Comparison of ENCODE assay signal across 18 mouse cellular contexts in the genomic region with DNA sequence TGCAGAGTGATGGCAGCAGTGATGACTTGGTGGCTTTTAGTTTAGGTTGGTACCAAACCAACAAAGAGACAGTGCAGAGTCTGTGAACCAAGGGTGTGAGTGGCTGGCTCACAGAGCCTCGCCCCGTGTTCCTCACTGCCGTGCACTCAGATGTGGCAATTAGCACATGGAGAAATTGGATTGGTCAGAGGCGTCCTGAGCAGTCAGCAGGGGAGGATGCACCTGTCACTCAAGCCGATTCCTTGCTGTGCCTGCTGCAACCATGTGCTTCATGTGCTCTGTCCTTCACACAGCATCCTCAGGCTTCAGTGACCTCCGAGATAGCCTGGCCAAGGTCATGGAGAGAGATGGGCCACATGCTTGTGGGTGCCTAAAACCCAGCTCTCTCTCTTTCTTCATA. TPM values are rescaled to one million over a fixed set of nuclear protein-coding genes. Genes with fewer than 3 reads are reported as not detected.
A peak's percentile ranks its signal among the peaks of the same experiment; 100 is the strongest.
DNase-seq lines count a peak whose midpoint lies in the region; ATAC-seq lines count a peak whose summit lies in the region.
"Had no signal": no experiment of that assay in that cellular context is flagged by ENCODE, and none has a peak within 500 bp of the region (broad histone marks: within the 10 kb centered on the region; RNA-seq: fewer than 3 reads in every experiment).

No protein-coding gene starts in this region.

- H3K4me1 ChIP-seq in liver, embryonic 11.5 days (replicated peaks; ENCODE audit: control insufficient read depth, insufficient read depth, low read length) = no peaks in the 10 kb centered on the region
- H3K4me1 ChIP-seq in liver, embryonic 12.5 days = no peaks in the 10 kb centered on the region
- H3K4me1 ChIP-seq: embryonic facial prominence, embryonic 12.5 days; intestine, embryonic 15.5 days had no signal

- H3K36me3 ChIP-seq in liver, embryonic 11.5 days (ENCODE audit: control insufficient read depth, insufficient read depth, low read length) = no peaks in the 10 kb centered on the region; the same call in 1 of the 2 replicates
- H3K36me3 ChIP-seq in liver, embryonic 12.5 days = peaks cover 9% of the 10 kb centered on the region
- H3K36me3 ChIP-seq: heart, embryonic 15.5 days; intestine, embryonic 15.5 days had no signal

- no peaks in the 10 kb centered on the region for H3K9me3 ChIP-seq in liver, embryonic 11.5 days (ENCODE audit: control insufficient read depth, low read length)
- H3K9me3 ChIP-seq in liver, embryonic 12.5 days (replicated peaks) = no peaks in the 10 kb centered on the region
- H3K9me3 ChIP-seq: embryonic facial prominence, embryonic 12.5 days; heart, embryonic 15.5 days; hindbrain, embryonic 10.5 days; intestine, embryonic 15.5 days had no signal

- no peak overlapping the region for H3K9ac ChIP-seq in liver, embryonic 11.5 days (ENCODE audit: low read depth, low read length)
- H3K9ac ChIP-seq in liver, embryonic 12.5 days = no peak overlapping the region
- H3K9ac ChIP-seq: embryonic facial prominence, embryonic 12.5 days; heart, embryonic 15.5 days; intestine, embryonic 15.5 days had no signal

- no peak overlapping the region for H3K4me2 ChIP-seq in liver, embryonic 11.5 days
- H3K4me2 ChIP-seq in liver, embryonic 12.5 days = no peak overlapping the region
- H3K4me2 ChIP-seq: embryonic facial prominence, embryonic 12.5 days; heart, embryonic 11.5 days; heart, embryonic 15.5 days; intestine, embryonic 15.5 days had no signal

- WGBS in liver, embryonic 11.5 days = 87% methylated on average over 6 of the region's 6 CpGs
- 83% methylated on average over 6 of the region's 6 CpGs for WGBS in liver, embryonic 12.5 days (ENCODE audit: insufficient replicate concordance)

- no peak for ATAC-seq in liver, embryonic 11.5 days (replicated peaks; ENCODE audit: low FRiP score)
- no peak for ATAC-seq in liver, embryonic 12.5 days
- ATAC-seq: forebrain, embryonic 14.5 days; intestine, embryonic 15.5 days had no signal

- no peaks in the 10 kb centered on the region for H3K27me3 ChIP-seq in liver, embryonic 11.5 days (replicated peaks; ENCODE audit: control insufficient read depth, insufficient read depth, low read length)
- no peaks in the 10 kb centered on the region for H3K27me3 ChIP-seq in liver, embryonic 12.5 days (replicated peaks)
- H3K27me3 ChIP-seq: embryonic facial prominence, embryonic 12.5 days; heart, embryonic 15.5 days; intestine, embryonic 15.5 days had no signal

- DNase-seq in heart, adult 11 months = peak; percentile 81
- DNase-seq in heart, postnatal 14 days = no peak
- peak; percentile 4 for DNase-seq in liver, embryonic 11.5 days (ENCODE audit: low spot score)
- peak; percentile 40 for DNase-seq in retina, embryonic 14.5 days (ENCODE audit: low spot score)
- DNase-seq in retina, postnatal 1 day = peak; percentile 17
- DNase-seq: adrenal gland, adult 8-10 months; adrenal gland, postnatal 36 days; cerebellum, adult 11 months; cerebellum, adult 8-10 months; cerebellum, postnatal 14 days; heart, adult 2 months had no signal

- no peak overlapping the region for H3K4me3 ChIP-seq in liver, embryonic 11.5 days (ENCODE audit: low read depth, low read length)
- no peak overlapping the region for H3K4me3 ChIP-seq in liver, embryonic 12.5 days
- H3K4me3 ChIP-seq: embryonic facial prominence, embryonic 12.5 days; heart, adult 2 months; heart, embryonic 15.5 days; hindbrain, embryonic 10.5 days; intestine, embryonic 15.5 days had no signal

- no peak overlapping the region for H3K27ac ChIP-seq in liver, embryonic 11.5 days (ENCODE audit: low read depth, low read length)
- H3K27ac ChIP-seq in liver, embryonic 12.5 days = no peak overlapping the region
- H3K27ac ChIP-seq: embryonic facial prominence, embryonic 12.5 days; heart, adult 2 months; heart, embryonic 15.5 days; hindbrain, embryonic 10.5 days; intestine, embryonic 15.5 days had no signal

- intact Hi-C loops in heart, postnatal 14 days (cut with DNase I) = no loop called here

RNA-seq across cellular contexts. Expression of a gene that starts 14.3 kb away (rescaled TPM):
- 10 to 100 TPM; 28.8 to 30.0 TPM for total RNA-seq in heart, postnatal 14 days (2021)
- polyA plus RNA-seq in liver, embryonic 11.5 days (2014; fragmentation: Nextera tagmentation; extraction: Ambion mirVana) = 40.2 and 44.2 TPM in 2 replicates
- 24.9 and 34.5 TPM in 2 replicates for polyA plus RNA-seq in liver, embryonic 12.5 days (2016; fragmentation: Nextera tagmentation; extraction: Ambion mirVana)

Comparison
In these comparisons a context has a peak if more than half of its experiments do, and no peak if none do; other contexts are left out.
1. DNase-seq: peak in heart, adult 11 months (single experiment), liver, embryonic 11.5 days (single experiment), retina, embryonic 14.5 days (single experiment) and retina, postnatal 1 day (single experiment); none in heart, postnatal 14 days (0 of 2).